Mouse (Mus musculus) hindbrain, embryonic 10.5 days (tissue): Measurements from ENCODE around the gene Mkln1. TPM values are rescaled to one million over a fixed set of nuclear protein-coding genes. Genes with fewer than 3 reads are reported as not detected.

Experiments
- DNase-seq: peaks from one replicate; pipeline ENCODE4 v3.0.0-alpha.2; 2017; ENCODE audit warnings: low spot score
- H3K27ac ChIP-seq: fragments of 300-500 bp; sonication (generic); 2 replicates; pipeline ENCODE4 v1.5.1; 2016; ENCODE audit warnings: mild to moderate bottlenecking, moderate library complexity
- H3K27me3 ChIP-seq: fragments of 300-500 bp; sonication (generic); 2 replicates; pipeline ENCODE4 v1.6.1; 2016; ENCODE audit warnings: mild to moderate bottlenecking; ENCODE audit not compliant: poor library complexity, insufficient read depth, severe bottlenecking
- H3K36me3 ChIP-seq: fragments of 300-500 bp; sonication (generic); 2 replicates; pipeline ENCODE4 v1.6.1; 2016; ENCODE audit warnings: mild to moderate bottlenecking, moderate library complexity
- H3K4me1 ChIP-seq: fragments of 300-500 bp; sonication (generic); replicated peaks from 2 replicates; pipeline ENCODE4 v1.6.1; 2016; ENCODE audit warnings: mild to moderate bottlenecking
- H3K4me3 ChIP-seq: fragments of 300-500 bp; sonication (generic); 2 replicates; pipeline ENCODE4 v1.5.1; 2016; ENCODE audit warnings: mild to moderate bottlenecking, moderate library complexity
- H3K9me3 ChIP-seq: fragments of 300-500 bp; sonication (generic); 2 replicates; pipeline ENCODE4 v1.6.1; 2016; ENCODE audit warnings: mild to moderate bottlenecking, moderate library complexity
- WGBS: fragments of 180-500 bp; shearing (Covaris S2); methylation state at CpG from one replicate; pipeline ENCODE4 v1.1.7; 2016; 5-methylcytosine and 5-hydroxymethylcytosine counted together
- polyA plus RNA-seq: library from polyadenylated mRNA; unstranded; fragments of >200 nt; fragmentation: Nextera tagmentation; extraction: Ambion mirVana; gene quantifications from 2 replicates; pipeline ENCODE4 v1.2.1, GENCODE M21; 2016

Mkln1 gene
- 201 and 212 TPM in 2 replicates for polyA plus RNA-seq

- Histone ChIP-seq H3K27ac (peak within 1 kb of the TSS; percentile 99), H3K4me1 (peaks cover 36% of the 10 kb centered on the region), H3K4me3 (peak within 1 kb of the TSS; percentile 97), H3K9me3 (no peaks in the 10 kb centered on the region), H3K36me3 (no peaks in the 10 kb centered on the region), H3K27me3 (no peaks in the 10 kb centered on the region)
- under 1% methylated on average over 65 of the region's 65 CpGs for WGBS
- DNase-seq, result peak; percentile 90
Measured at GRCm38 (mm10) chr6:31398431-31399205, at the start of gene Mkln1. Mkln1 (plus strand) TSS chr6:31398735.

GRCm38 (mm10) chr6:31356444-31357191 is 41.9 kb upstream of the Mkln1 start:
- Histone ChIP-seq H3K4me3 (no peak overlapping the region), H3K27ac (peak overlapping the region; percentile 50; the same call in 1 of the 2 replicates), H3K27me3 (no peaks in the 10 kb centered on the region), H3K9me3 (no peaks in the 10 kb centered on the region), H3K4me1 (peaks cover 12% of the 10 kb centered on the region; the same call in 1 of the 2 replicates), H3K36me3 (no peaks in the 10 kb centered on the region)
- 90% methylated on average over 26 of the region's 26 CpGs for WGBS
- no peak for DNase-seq

GRCm38 (mm10) chr6:31357286-31357685 is 41.2 kb upstream of the Mkln1 start:
- no peaks in the 10 kb centered on the region for H3K27me3 ChIP-seq
- no peaks in the 10 kb centered on the region for H3K36me3 ChIP-seq
- no peak overlapping the region for H3K27ac ChIP-seq
- 48% methylated on average over 4 of the region's 4 CpGs for WGBS
- no peak overlapping the region for H3K4me3 ChIP-seq
- H3K9me3 ChIP-seq, result no peaks in the 10 kb centered on the region
- DNase-seq, result peak; percentile 30
- peaks cover 15% of the 10 kb centered on the region; the same call in 1 of the 2 replicates for H3K4me1 ChIP-seq

- no peaks in the 10 kb centered on the region for H3K36me3 ChIP-seq
- no peaks in the 10 kb centered on the region for H3K27me3 ChIP-seq
- H3K4me1 ChIP-seq, result peaks cover 13% of the 10 kb centered on the region
- H3K9me3 ChIP-seq, result no peaks in the 10 kb centered on the region
- peak overlapping the region; percentile 31; the same call in 1 of the 2 replicates for H3K27ac ChIP-seq
- 45% methylated on average over 11 of the region's 11 CpGs for WGBS
- peak; percentile 30 for DNase-seq
- H3K4me3 ChIP-seq, result no peak overlapping the region
Measured at GRCm38 (mm10) chr6:31362617-31363016, 35.9 kb upstream of the Mkln1 start.

GRCm38 (mm10) chr6:31364399-31364798 is 34.1 kb upstream of the Mkln1 start:
- Histone ChIP-seq H3K4me1 (peaks cover 18% of the 10 kb centered on the region), H3K36me3 (no peaks in the 10 kb centered on the region), H3K9me3 (no peaks in the 10 kb centered on the region), H3K27me3 (no peaks in the 10 kb centered on the region), H3K27ac (no peak overlapping the region), H3K4me3 (no peak overlapping the region)
- 89% methylated on average over 3 of the region's 3 CpGs for WGBS
- DNase-seq, result no peak

GRCm38 (mm10) chr6:31367947-31368346 is 30.6 kb upstream of the Mkln1 start:
- peaks cover 19% of the 10 kb centered on the region for H3K4me1 ChIP-seq
- H3K27me3 ChIP-seq, result no peaks in the 10 kb centered on the region
- no peak overlapping the region for H3K27ac ChIP-seq
- WGBS, result 66% methylated on average over 10 of the region's 10 CpGs
- H3K36me3 ChIP-seq, result no peaks in the 10 kb centered on the region
- H3K4me3 ChIP-seq, result no peak overlapping the region
- DNase-seq, result no peak
- H3K9me3 ChIP-seq, result no peaks in the 10 kb centered on the region

GRCm38 (mm10) chr6:31368559-31368958 is 30.0 kb upstream of the Mkln1 start:
- H3K27me3 ChIP-seq, result no peaks in the 10 kb centered on the region
- no peaks in the 10 kb centered on the region for H3K9me3 ChIP-seq
- no peaks in the 10 kb centered on the region for H3K36me3 ChIP-seq
- 56% methylated on average over 1 of the region's 1 CpGs for WGBS
- no peak for DNase-seq
- peaks cover 19% of the 10 kb centered on the region for H3K4me1 ChIP-seq
- no peak overlapping the region for H3K4me3 ChIP-seq
- no peak overlapping the region for H3K27ac ChIP-seq

- no peak overlapping the region for H3K27ac ChIP-seq
- 80% methylated on average over 3 of the region's 3 CpGs for WGBS
- H3K4me1 ChIP-seq, result peaks cover 19% of the 10 kb centered on the region
- H3K36me3 ChIP-seq, result no peaks in the 10 kb centered on the region
- H3K27me3 ChIP-seq, result no peaks in the 10 kb centered on the region
- no peaks in the 10 kb centered on the region for H3K9me3 ChIP-seq
- DNase-seq, result no peak
- no peak overlapping the region for H3K4me3 ChIP-seq
Measured at GRCm38 (mm10) chr6:31369875-31370274, 28.7 kb upstream of the Mkln1 start.

- H3K36me3 ChIP-seq, result no peaks in the 10 kb centered on the region
- no peaks in the 10 kb centered on the region for H3K27me3 ChIP-seq
- 32% methylated on average over 14 of the region's 14 CpGs for WGBS
- no peak for DNase-seq
- no peak overlapping the region for H3K4me3 ChIP-seq
- peak overlapping the region; percentile 75 for H3K27ac ChIP-seq
- peaks cover 19% of the 10 kb centered on the region for H3K4me1 ChIP-seq
- H3K9me3 ChIP-seq, result no peaks in the 10 kb centered on the region
Measured at GRCm38 (mm10) chr6:31370550-31371061, 27.9 kb upstream of the Mkln1 start.

- Histone ChIP-seq H3K36me3 (no peaks in the 10 kb centered on the region), H3K9me3 (no peaks in the 10 kb centered on the region), H3K4me3 (no peak overlapping the region), H3K27me3 (no peaks in the 10 kb centered on the region), H3K4me1 (peaks cover 19% of the 10 kb centered on the region), H3K27ac (peak overlapping the region; percentile 75; the same call in 1 of the 2 replicates)
- DNase-seq, result no peak
- 90% methylated on average over 3 of the region's 3 CpGs for WGBS
Measured at GRCm38 (mm10) chr6:31371140-31371539, 27.4 kb upstream of the Mkln1 start.

- 55% methylated on average over 3 of the region's 3 CpGs for whole genome bisulfite sequencing
- Histone ChIP-seq H3K4me3 (no peak overlapping the region), H3K27ac (no peak overlapping the region), H3K9me3 (no peaks in the 10 kb centered on the region), H3K4me1 (peaks cover 19% of the 10 kb centered on the region), H3K36me3 (no peaks in the 10 kb centered on the region), H3K27me3 (no peaks in the 10 kb centered on the region)
- DNase-seq, result no peak
Measured at GRCm38 (mm10) chr6:31372620-31373019, 25.9 kb upstream of the Mkln1 start.

GRCm38 (mm10) chr6:31373084-31373673 is 25.4 kb upstream of the Mkln1 start:
- no peak for DNase-seq
- H3K9me3 ChIP-seq, result no peaks in the 10 kb centered on the region
- peaks cover 14% of the 10 kb centered on the region for H3K4me1 ChIP-seq
- H3K36me3 ChIP-seq, result no peaks in the 10 kb centered on the region
- no peak overlapping the region for H3K4me3 ChIP-seq
- H3K27ac ChIP-seq, result no peak overlapping the region
- WGBS, result 88% methylated on average over 6 of the region's 6 CpGs
- no peaks in the 10 kb centered on the region for H3K27me3 ChIP-seq
